Mouse (Mus musculus) lung, postnatal 25 days (tissue): ENCODE results near the gene Gm11562.
"Not testable (repeated sequence)": the region's sequence is repeated elsewhere in the genome, so short reads cannot be mapped to it uniquely, and the experiment has no call there.

ENCODE experiments used
- DNase-seq: peaks from one replicate; pipeline ENCODE4 v3.0.0; 2022; ENCODE audit warnings: low spot score

Gm11562 gene

DNA sequence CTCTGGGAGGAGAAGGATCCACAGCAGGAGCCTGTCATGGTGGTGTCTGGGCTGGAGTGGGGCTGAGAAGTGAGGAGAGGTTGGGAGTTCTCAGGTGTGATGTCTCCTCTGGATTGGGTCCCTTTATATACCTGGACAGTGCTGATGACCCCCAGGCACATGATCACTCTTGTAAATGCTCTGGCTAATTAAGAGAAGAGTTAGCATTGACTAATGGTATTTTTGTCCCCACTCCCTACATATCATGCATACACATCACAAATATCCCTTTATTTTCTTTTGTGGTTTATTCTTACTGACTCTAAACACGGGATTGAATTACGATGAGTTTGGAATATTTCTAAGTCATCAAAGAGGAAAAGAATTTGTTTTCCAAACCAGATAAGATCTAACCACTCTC lies at the start of gene Gm11562:
Gene Gm11562, minus strand, starts transcription at position 101 of the 400 bp plus-strand sequence.
- DNase-seq: no peak

DNA sequence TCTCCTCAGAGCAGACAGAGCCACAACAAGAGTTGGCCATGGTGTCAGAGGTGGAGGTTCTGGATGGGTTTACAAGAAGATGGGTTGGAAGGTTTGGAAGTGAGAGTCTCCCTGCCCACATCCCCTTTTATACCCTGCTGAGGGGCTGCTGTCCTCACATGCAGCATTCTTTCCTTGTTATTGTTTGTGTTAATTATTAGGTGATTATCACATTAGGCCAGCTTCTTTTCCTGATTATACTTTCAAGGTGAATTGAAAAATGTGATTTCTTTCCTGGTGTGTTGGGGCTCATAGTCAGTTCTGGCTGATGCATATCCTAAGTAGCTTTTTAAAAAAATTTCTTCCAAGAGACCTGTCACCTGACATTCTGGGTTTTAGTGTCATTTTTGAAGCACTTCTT lies 45.6 kb upstream of the Gm11562 start, which contains the start of gene Krtap4-6:
Gene Krtap4-6, minus strand, starts transcription at position 101 of the 400 bp plus-strand sequence.
- DNase-seq: no peak

DNA sequence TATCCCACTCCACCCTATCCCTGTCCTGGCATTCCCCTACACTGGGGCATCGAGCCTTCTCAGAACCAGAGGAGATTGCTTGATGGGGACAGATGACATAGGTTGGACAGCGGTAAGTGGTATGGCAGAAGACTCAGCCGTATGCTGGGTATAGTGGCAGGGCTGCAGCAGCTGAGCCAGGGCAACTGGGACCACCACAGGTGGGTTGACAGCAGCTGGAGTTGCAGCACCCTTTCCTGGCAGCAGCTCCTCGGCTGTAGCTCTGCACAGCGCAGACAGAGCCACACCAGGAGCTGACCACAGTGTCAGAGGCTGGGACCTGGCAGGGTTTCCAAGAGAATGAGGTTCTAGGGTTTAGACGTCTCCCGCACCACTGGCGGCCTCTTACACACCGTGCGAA lies 42.6 kb upstream of the Gm11562 start:
- no peak for DNase-seq

DNA sequence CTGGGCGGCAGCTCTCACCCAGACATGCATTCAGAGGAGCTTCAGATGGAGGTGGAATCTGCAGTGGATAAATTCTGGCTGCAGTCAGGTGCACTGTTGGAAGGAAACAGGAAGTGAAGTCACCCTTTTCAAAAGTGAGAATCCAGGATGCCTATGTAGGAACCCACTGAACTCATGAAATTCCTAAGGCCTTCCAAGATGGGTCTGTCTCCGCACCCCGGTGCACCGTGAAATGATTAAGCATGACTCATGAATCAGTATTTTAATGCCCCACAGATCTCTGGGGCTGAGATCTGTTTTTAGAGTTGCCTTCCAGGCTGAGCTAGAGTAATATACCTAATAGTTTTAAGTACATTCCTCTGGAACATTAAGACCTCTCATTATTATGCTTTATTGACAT lies 39.0 kb upstream of the Gm11562 start:
- DNase-seq: no peak

DNA sequence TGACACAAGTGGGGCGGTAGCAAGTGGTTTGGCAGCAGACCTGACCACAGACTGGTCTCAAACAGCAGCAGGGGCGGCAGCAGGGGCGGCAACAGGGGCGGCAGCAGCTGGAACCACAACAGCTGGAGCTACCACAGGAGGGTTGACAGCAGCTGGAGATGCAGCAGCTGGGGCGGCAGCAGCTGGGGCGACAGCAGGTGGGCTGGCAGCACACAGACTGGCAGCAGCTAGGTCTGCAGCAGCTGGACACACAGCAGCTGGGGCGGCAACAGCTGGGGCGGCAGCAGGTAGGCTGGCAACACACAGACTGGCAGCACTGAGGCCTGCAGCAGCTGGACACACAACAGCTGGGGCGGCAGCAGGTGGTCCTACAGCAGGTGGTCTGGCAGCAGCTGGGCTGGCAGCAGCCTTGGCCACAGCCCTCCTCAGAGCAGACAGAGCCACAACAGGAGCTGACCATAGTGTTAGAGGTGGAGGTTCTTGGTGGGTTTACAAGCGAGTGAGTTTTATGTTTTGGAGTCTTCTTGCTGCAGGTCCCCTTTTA lies 38.3 kb upstream of the Gm11562 start, which contains the start of gene Gm11563:
Gene Gm11563, minus strand, starts transcription at position 494 of the 544 bp plus-strand sequence.
- DNase-seq: not testable (repeated sequence)

DNA sequence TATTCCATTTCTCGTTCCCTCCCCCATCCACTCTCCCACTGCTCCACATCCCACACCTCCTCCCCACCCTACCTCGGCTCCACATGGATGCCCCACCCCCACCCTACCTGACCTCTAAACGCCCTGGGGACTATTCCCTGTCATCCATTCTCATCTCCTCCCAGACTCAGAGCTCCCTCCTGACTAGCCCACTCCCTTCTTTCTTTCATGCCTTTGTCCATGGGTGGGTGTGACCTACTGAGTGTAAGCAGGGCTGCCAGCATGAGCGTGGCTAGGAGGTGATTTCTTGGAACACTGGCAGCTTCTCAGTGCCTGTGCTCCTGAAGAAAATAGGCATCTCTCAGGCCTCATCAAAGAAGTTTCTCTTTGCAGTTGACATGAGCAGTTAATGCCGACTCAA lies 36.8 kb upstream of the Gm11562 start:
- DNase-seq: no peak

DNA sequence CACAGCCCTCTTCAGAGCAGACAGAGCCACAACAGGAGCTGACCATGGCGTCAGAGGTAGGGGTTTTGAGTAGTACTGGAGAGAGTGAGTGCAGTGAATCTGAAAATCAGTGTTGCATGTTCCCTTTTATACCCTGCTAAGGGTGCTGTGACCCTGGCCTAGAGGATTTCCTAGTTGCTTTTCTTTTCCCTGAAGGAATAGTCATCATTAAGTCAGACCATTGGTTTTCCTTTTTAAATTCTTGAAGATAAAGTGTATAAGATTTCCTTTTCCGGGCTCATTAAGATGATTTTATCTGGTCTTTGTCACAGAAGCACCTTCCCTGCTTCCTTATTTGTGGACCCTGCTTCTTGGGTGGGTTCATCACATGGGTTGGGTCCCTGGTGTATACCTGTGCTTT lies 29.9 kb upstream of the Gm11562 start, which contains the start of gene Gm11555:
Gene Gm11555, minus strand, starts transcription at position 101 of the 400 bp plus-strand sequence.
- DNase-seq: no peak

DNA sequence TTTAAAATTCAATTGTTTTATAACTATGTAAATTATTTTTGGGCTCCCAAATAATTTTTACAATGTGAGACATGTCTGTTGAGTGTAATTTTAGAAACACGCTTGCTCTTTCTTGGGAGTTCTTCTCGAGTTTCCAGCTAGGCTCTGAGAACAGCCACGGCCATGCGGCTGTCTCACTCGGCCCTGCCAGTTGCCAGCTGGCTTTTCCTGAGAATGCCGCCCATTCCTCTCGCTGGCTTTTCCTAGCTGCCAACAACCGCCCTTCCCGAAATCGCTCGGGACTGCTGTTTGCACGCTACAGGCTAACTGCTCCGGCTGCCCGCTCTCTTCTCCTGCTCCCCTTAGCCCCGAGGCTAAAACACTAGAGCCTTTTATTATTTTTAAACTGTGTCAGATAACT lies 26.2 kb upstream of the Gm11562 start:
- DNase-seq: no peak

DNA sequence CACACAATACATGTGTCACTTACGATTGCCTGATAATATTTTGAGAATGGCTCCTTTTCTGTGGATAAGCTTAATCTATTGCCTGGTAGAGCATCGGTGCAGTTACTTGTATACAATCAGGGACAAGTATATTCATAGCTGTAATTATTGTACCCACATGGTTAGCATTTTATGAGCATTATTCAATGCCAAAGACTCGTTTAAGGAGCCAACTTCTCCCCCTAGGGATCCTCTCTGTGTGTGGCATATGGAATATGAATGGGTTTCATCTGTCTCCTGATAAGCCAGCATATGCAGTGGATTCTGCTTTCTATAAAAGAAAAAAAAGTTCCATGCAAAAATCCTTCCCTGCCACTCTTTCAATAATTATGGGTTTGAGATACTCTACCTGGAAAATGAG lies 24.1 kb upstream of the Gm11562 start:
- no peak for DNase-seq

DNA sequence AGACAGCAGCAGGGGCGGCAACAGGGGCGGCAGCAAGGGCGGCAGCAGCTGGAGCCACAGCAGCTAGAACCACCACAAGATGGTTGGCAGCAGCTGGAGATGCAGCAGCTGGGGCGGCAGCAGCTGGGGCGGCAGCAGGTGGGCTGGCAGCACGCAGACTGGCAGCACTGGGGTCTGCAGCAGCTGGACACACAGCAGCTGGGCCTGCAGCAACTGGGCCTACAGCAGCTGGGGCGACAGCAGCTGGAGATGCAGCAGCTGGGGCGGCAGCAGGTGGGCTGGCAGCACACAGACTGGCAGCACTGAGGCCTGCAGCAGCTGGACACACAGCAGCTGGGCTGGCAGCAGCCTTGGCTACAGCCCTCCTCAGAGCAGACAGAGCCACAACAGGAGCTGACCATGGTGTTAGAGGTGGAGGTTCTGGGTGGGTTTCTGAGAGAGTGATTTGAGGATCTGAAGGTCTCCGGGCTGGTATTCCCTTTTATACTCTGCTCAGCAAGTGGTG lies 23.5 kb upstream of the Gm11562 start, which contains the start of gene Krtap4-7:
Gene Krtap4-7, minus strand, starts transcription at position 455 of the 505 bp plus-strand sequence.
- DNase-seq: not testable (repeated sequence)

DNA sequence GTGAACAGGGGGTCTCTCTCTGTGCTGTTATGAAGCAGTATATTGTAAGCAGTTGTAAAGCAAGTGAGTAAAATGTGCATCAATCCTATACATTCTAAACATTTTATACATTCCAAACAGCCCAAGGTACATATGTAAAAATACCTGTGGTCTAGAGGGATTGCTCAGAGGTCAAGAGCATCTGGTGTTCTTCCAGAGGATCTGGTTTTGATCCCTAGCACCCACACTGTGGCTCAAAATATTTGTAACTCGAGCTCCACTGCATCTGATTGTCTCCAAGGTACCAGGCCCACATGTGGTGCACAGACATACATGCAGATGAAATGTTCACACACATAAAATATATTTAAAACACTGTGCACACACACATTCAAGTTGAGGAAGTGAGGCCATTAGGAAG lies 20.7 kb upstream of the Gm11562 start:
- no peak for DNase-seq

DNA sequence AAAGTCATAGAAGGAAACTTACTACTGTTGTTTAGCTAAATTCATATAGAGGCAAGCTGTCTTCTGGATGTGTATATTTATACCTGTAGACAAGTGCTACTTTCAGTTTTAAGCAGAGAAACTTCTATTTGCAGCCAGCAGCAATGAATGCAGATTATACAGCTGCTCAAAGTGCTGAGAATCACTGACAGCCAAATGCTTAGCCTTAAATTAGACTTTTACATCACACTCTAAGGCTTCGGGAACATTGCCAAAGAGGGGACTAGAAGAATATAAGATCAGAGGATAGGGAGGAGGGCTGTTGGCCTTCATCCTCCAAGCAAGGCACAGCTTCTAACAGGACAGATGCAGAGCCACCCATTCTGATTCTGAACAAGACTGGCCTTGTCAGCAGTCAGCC lies 16.9 kb upstream of the Gm11562 start:
- no peak for DNase-seq

DNA sequence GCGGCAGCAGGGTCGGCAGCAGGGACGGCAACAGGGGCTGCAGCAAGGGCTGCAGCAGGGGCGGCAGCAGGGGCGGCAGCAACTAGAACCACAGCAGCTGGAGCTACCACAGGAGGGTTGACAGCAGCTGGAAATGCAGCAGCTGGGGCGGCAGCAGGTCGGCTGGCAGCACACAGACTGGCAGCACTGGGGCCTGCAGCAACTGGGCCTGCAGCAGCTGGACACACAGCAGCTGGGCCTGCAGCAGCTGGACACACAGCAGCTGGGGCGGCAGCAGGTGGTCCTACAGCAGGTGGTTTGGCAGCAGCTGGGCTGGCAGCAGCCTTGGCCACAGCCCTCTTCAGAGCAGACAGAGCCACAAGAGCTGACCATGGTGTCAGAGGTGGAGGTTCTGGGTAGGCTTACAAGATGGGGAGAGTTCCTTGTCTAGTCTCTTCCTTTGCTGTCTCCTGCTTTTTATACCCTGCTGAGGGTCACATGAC lies 14.5 kb upstream of the Gm11562 start, which contains the start of gene Krtap4-2:
Gene Krtap4-2, minus strand, starts transcription at position 432 of the 482 bp plus-strand sequence.
- DNase-seq: no peak

DNA sequence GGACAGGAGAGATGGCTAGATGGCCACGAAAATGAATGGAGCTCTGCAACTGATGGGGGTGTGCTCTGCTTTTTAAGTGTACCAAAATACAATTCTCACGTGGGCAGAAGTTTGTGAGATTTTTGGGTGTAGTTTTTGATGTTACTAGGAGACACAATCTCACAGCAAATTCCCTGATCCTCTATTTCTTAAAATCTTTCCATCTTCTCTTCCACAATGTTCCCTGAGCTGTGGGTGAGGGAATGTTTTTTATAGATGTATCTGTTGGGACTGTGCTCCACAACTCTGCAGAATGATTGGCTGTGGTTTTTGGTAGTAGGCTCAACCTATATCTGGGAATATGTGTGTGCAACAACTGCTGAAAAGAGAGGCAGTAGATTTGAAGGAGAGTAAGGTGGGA lies 13.1 kb upstream of the Gm11562 start:
- no peak for DNase-seq

DNA sequence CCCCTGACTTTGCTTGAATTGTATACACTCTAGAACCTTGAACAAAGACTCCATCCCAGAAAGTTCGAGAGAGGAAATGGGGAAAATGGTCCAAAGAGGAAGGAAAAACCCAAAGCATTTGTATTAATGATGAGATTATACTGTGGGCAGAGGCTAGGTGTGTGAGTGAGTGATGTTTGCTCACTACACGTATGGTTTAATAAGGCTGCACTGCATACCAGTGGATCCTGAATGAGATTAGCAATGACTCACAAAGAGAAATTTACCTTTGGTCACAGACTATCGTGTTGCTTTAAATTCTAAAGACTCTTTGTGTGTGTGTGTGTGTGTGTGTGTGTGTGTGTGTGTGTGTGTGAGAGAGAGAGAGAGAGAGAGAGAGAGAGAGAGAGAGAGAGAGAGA lies 10.7 kb upstream of the Gm11562 start:
- no peak for DNase-seq

DNA sequence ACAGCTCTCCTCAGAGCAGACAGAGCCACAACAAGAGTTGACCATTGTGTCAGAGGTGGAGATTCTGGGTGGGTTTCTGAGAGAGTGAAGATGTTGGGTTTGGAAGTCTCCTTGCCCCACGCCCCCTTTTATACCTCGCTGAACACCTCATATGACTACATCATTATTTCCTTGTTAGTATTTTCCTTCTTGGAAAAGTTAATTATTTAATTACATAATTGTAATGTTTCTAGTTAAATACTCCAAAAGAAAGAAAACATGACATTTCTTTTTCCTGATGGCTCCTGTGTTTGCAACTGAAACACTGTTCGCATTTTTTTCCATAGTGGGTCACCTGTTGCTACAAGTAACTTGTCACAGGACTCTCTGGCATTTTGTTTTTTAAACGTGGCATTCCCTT lies 7.9 kb upstream of the Gm11562 start, which contains the start of gene Krtap4-1:
Gene Krtap4-1, minus strand, starts transcription at position 101 of the 400 bp plus-strand sequence.
- no peak for DNase-seq

DNA sequence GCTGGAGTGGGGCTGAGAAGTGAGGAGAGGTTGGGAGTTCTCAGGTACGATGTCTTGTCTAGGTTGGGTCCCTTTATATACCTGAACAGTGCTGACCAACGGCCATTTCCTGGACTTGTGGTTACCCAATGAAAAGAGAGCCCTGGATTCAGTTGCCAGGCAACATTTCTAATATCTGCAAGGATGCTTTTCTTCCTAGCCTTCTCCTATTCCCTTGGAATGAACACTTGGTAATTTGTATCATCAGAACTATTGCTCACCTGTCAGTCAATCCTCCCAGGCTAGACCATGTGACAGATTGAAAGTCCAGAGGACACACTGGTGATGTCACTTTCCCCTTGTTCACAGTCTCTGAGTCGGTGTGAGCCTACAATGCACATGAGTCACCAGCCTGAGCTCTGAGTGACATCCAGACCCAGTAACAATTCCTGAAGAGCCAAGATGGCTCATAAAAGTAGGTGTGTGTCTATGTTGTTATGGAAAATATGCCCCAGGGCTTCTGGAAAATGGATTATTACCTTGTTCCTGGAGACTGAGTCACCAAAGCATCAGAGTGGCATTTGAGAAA lies 5.4 kb downstream of the Gm11562 start, which contains the start of gene Krtap2-4:
Gene Krtap2-4, minus strand, starts transcription at position 51 of the 568 bp plus-strand sequence.
- DNase-seq: no peak

DNA sequence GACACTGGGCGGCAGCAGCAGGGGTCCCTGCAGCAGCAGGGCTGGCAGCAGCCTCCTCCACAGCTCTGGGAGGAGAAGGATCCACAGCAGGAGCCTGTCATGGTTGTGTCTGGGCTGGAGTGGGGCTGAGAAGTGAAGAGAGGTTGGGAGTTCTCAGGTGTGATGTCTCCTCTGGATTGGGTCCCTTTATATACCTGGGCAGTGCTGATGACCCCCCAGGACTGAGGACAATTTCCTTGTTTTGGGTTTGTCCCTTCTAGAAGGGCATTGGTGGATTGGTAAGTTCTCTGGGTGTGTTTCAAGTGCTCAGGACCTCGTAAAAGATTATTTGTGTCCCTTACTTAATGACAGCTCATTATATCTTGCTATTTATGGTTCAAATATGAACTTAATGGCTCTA lies 10.1 kb downstream of the Gm11562 start, which contains the start of gene Gm11937:
Gene Gm11937, minus strand, starts transcription at position 101 of the 400 bp plus-strand sequence.
- not testable (repeated sequence) for DNase-seq

DNA sequence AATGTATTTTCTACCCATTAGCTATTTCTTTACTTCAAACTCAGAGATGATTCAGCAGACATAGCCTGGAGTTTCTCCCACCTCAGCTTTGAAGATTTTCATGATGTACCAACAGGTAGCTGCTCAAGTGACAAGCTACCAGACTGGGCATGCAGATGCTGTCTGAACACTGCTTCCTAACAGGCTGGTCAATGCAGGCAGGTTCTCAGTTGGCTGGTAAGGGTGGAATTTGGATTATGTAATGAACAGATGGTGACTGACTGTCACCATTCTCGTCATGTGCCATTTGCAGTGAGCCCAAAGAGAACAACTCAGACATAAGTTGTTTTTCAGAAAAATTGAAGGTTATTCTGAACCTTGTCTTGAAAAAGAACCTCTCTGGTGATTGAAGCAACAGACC lies 11.1 kb downstream of the Gm11562 start:
- DNase-seq: no peak

DNA sequence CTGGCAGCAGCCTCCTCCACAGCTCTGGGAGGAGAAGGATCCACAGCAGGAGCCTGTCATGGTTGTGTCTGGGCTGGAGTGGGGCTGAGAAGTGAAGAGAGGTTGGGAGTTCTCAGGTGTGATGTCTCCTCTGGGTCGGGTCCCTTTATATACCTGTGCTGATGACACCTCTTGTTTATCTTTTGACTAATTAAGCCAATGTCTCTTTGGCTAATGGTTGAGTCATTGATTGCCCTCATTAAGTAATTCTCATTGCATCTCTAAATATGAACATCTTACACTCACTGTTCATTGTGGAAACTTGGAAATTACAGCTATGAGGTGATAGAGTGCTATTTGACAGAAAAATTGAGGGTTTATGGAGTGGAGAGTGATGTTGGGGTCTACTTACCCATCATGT lies 17.0 kb downstream of the Gm11562 start, which contains the start of gene Gm11938:
Gene Gm11938, minus strand, starts transcription at position 101 of the 400 bp plus-strand sequence.
- not testable (repeated sequence) for DNase-seq

DNA sequence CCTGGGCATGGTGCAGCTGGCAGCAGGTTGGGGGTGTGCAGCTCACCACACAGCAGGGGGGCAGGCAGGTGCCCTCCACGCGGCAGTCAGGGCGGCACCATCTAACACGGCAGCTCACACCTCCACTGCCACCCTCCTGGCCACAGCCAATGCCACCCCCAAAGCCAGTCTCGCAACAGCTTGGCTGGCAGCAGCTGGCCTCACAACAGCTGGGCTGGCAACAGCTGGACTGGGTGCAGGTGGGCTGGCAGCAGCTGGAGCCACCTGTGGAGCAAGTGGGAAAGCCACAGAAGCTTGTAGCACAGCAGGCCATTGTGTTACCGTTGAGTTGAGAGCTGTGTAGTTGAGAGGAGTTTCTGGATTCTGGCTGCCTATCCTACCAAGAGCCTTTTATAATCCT lies 22.5 kb downstream of the Gm11562 start, which contains the start of gene Krtap9-3:
Gene Krtap9-3, minus strand, starts transcription at position 364 of the 400 bp plus-strand sequence.
- not testable (repeated sequence) for DNase-seq

DNA sequence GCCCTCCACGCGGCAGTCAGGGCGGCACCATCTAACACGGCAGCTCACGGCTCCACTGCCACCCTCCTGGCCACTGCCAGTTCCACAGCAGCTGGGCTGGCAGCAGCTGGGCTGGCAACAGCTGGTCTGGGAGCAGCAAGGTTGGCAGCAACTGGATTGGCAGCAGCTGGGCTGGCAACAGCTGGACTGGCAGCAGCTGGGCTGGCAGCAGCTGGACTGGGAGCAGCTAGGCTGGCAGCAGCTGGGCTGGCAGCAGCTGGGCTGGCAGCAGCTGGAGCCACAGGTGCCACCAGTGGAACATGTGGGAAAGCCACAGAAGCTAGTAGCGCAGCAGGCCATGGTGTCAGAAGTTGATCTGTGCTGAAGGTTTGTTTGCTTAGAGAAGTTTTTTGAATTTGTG lies 29.3 kb downstream of the Gm11562 start, which contains the start of gene Krtap1-3:
Gene Krtap1-3, minus strand, starts transcription at position 359 of the 400 bp plus-strand sequence.
- DNase-seq: no peak

DNA sequence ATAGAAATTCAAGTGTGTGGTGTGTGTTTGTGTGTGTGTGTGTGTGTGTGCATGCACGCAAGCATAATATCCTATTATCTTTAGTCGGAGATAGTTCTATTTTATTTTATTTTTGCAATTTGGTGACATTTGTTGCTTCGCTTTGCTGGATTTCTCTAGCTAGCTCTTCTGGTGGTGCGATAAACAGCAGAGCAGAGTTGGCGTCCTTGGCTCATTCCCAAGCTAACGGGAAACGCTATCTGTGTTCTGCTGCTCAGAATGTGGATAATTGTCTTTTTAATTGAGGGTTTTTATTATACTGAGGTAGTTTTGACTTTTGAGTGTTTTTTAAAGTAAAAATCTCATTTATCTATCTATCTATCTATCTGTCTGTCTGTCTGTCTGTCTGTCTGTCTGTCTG lies 35.1 kb downstream of the Gm11562 start:
- no peak for DNase-seq
